Mouse (Mus musculus) megakaryocyte, embryonic 14.5 days (primary cell): ENCODE data around the gene Lmntd2. TPM values are rescaled to one million over a fixed set of nuclear protein-coding genes. Genes with fewer than 3 reads are reported as not detected.

Experiments used
- H3K27me3 ChIP-seq: replicated peaks from 2 replicates; pipeline ENCODE3; 2012; ENCODE audit warnings: inconsistent platforms
- H3K36me3 ChIP-seq: replicated peaks from 2 replicates; pipeline ENCODE3; 2012; ENCODE audit warnings: low read length, inconsistent platforms, mixed read lengths
- H3K4me1 ChIP-seq: 2 replicates; pipeline ENCODE4 v1.6.1; 2012; ENCODE audit warnings: inconsistent platforms
- H3K4me3 ChIP-seq: replicated peaks from 2 replicates; pipeline ENCODE3; 2012; ENCODE audit warnings: moderate library complexity, mild to moderate bottlenecking, inconsistent platforms
- H3K9me3 ChIP-seq: 2 replicates; pipeline ENCODE4 v1.6.1; 2012; ENCODE audit warnings: inconsistent platforms
- FLI1 ChIP-seq: IDR thresholded peaks from 2 replicates; pipeline ENCODE4 v1.6.1; 2012; ENCODE audit warnings: low read length, inconsistent platforms, mixed read lengths
- GATA1 ChIP-seq: IDR thresholded peaks from 3 replicates; pipeline ENCODE4 v1.6.1; 2012; ENCODE audit warnings: mixed read lengths, low read length, inconsistent platforms, borderline replicate concordance
- polyA plus RNA-seq: library from polyadenylated mRNA; stranded (reverse); fragments of >175 nt; gene quantifications from 2 replicates; pipeline ENCODE4 v1.2.3, GENCODE M21; 2012; ENCODE audit warnings: low replicate concordance; ENCODE audit not compliant: insufficient read depth

The Lmntd2 gene
- polyA plus RNA-seq, 1 experiment, result 0.57 TPM

DNA sequence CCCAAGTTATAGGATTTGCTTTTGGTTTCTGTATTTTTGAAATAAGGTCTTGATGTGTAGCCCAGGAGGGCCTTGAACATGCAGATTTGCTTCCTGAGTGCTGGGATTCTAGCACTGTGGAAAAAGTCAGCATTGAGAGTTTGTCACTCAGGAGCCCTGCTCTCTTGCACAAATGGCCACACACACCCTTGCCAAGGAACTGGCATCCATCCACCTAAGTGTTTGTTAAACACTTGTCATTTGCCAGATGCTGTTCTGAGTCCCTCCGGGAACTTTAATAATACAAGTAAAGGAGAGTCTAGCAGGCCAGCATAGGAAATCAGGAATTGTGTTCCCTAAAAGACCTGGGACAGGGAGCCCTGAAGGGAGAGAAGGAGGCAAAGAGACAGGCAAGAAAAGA lies 44.6 kb downstream of the Lmntd2 start:
- Histone ChIP-seq H3K4me1 (peaks cover 73% of the 10 kb centered on the region), H3K27me3 (no peaks in the 10 kb centered on the region), H3K36me3 (peaks cover 29% of the 10 kb centered on the region), H3K4me3 (peak overlapping the region; percentile 38), H3K9me3 (no peaks in the 10 kb centered on the region)
- no peak for TF ChIP-seq GATA1
- no peak for TF ChIP-seq FLI1

DNA sequence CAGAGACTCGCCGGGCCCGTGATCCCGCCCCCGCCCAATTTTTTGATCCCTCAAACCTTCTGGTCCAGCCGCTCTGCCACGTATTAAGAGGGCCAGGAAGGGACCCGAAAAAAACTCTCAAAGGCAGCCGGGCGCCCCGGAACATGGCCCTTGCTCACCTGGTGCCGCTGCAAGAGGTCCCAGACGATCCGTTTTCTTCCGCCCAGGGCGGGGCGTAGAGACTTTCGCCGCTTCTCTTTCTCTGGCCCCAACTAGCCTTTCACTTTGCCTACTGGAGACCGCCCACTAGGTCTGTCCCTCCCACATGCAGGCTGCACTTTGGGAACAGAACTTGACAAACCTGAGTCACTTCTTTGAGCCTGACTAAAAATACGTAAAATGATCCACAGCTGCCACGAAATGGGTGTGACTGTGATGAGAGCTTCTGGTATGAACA lies 45.3 kb downstream of the Lmntd2 start:
- Histone ChIP-seq H3K9me3 (no peaks in the 10 kb centered on the region), H3K36me3 (peaks cover 36% of the 10 kb centered on the region), H3K4me1 (peaks cover 76% of the 10 kb centered on the region), H3K27me3 (no peaks in the 10 kb centered on the region), H3K4me3 (peak overlapping the region; percentile 94)
- no peak for TF ChIP-seq FLI1
- TF ChIP-seq GATA1, result no peak

DNA sequence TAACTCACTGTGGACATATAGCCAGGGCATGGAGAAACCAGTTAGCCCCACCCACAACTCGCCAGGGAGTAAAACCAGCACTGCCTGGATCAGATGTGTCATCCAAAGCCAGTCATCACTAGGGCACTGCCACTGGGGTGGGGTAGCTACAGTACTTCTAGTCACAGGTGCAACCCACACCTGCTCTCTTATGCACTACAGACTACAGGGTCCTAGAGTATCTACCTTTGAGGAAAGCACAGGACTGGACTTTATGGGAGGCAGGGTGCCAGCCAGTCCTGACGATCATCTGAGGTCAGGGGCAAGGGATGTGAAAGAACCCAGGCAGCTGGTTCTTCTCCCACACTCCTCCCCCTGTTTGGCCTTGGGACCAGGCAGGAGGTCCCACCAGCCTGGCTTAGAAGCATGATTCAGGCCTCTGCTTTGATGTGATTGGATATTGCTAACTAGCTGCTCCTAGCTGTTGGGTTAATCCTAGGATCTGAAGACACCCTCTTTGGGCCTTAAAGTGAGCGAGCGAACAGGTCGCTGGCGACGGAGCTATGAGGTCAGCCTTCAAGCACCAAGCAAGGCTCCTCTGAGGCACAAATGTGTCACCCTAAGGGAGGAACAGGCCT lies 45.9 kb downstream of the Lmntd2 start:
- Histone ChIP-seq H3K4me3 (peak overlapping the region; percentile 94), H3K9me3 (no peaks in the 10 kb centered on the region), H3K4me1 (peaks cover 71% of the 10 kb centered on the region), H3K27me3 (no peaks in the 10 kb centered on the region), H3K36me3 (peaks cover 42% of the 10 kb centered on the region)
- TF ChIP-seq GATA1 (no peak), FLI1 (no peak)

DNA sequence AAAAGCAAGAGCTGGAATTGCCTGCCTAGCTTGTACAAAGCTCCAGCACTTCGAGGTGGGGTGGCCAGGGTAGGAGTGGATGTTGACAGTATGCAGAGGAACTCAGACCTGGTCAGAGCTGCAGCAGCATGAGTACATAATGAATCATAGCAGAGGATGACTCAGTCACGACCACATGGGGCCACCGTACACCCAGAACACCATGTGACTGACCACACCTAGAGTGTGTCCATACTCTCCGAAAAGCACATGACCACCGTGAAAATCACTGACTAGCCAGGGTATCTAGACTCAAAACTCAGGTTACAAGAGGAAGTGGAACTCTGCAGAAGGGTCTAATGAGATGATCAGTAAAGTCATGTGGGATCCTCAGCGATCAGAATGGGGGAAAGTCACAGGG lies 49.0 kb downstream of the Lmntd2 start:
- no peaks in the 10 kb centered on the region for H3K9me3 ChIP-seq
- H3K4me3 ChIP-seq, result peak overlapping the region; percentile 44
- no peaks in the 10 kb centered on the region for H3K27me3 ChIP-seq
- peaks cover 72% of the 10 kb centered on the region for H3K36me3 ChIP-seq
- TF ChIP-seq FLI1 (no peak), GATA1 (no peak)
- H3K4me1 ChIP-seq, result peaks cover 58% of the 10 kb centered on the region

DNA sequence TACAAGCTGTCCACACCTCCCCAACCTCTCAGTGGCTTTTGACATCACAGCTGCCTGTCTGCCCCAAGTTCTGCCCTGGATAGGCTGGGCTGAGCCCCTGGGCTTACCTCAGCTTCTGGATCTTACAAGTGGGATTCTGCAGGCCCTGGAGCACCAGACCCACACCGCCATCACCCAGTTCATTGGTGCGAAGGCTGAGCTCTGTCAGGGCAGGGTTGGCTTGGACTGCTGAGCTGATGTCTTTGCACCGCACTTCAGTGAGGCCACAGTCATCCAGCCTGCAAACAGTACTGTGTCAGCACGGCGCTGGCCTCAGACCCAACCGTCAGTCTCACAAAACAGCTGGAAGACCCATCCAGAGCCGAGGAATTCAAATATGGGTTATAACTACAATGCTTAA lies 49.5 kb downstream of the Lmntd2 start:
- Histone ChIP-seq H3K36me3 (peaks cover 77% of the 10 kb centered on the region), H3K9me3 (no peaks in the 10 kb centered on the region), H3K27me3 (no peaks in the 10 kb centered on the region), H3K4me3 (no peak overlapping the region), H3K4me1 (peaks cover 53% of the 10 kb centered on the region)
- TF ChIP-seq FLI1 (no peak), GATA1 (no peak)

Other genes starting within 250 kb of the Lmntd2 start
- gene Ifitm1, start 246.9 kb downstream of the Lmntd2 start, polyA plus RNA-seq, result 27.5 and 76.2 TPM in 2 replicates
- 28.6 and 151 TPM in 2 replicates for gene Ifitm3, start 203.3 kb downstream of the Lmntd2 start, polyA plus RNA-seq
- gene Ifitm6, start 196.2 kb downstream of the Lmntd2 start, polyA plus RNA-seq, result 0.91 TPM in 1 of 2 replicates, not detected in the other
- not detected in 2 replicates for gene Gm17387, start 184.9 kb downstream of the Lmntd2 start, polyA plus RNA-seq
- gene B4galnt4, start 153.0 kb downstream of the Lmntd2 start, polyA plus RNA-seq, result 11.5 and 17.3 TPM in 2 replicates
- gene Pkp3, start 135.9 kb downstream of the Lmntd2 start, polyA plus RNA-seq, result 2.5 and 3.0 TPM in 2 replicates
- gene Sigirr, start 113.5 kb downstream of the Lmntd2 start, polyA plus RNA-seq, result 41.8 and 92.9 TPM in 2 replicates
- not detected in 2 replicates for gene Ano9, start 96.3 kb downstream of the Lmntd2 start, polyA plus RNA-seq
- 32.9 and 81.5 TPM in 2 replicates for gene Ptdss2, start 91.7 kb downstream of the Lmntd2 start, polyA plus RNA-seq
- 26.5 and 43.0 TPM in 2 replicates for gene Rnh1, start 41.2 kb downstream of the Lmntd2 start, polyA plus RNA-seq
- 51.3 and 84.0 TPM in 2 replicates for gene Hras, start 20.1 kb downstream of the Lmntd2 start, polyA plus RNA-seq
- 12.2 and 18.5 TPM in 2 replicates for gene Lrrc56, start 19.9 kb downstream of the Lmntd2 start, polyA plus RNA-seq
- 3.6 and 11.1 TPM in 2 replicates for gene Rassf7, start 1.8 kb upstream of the Lmntd2 start, polyA plus RNA-seq
- gene Phrf1, start 14.7 kb upstream of the Lmntd2 start, polyA plus RNA-seq, result 82.9 and 114 TPM in 2 replicates
- gene Irf7, start 52.4 kb upstream of the Lmntd2 start, polyA plus RNA-seq, result 154 and 188 TPM in 2 replicates
- not detected in 2 replicates for gene Cdhr5, start 62.7 kb upstream of the Lmntd2 start, polyA plus RNA-seq
- gene Sct, start 65.1 kb upstream of the Lmntd2 start, polyA plus RNA-seq, result not detected in 2 replicates
- 0.04 TPM in 1 of 2 replicates, not detected in the other for gene Drd4, start 77.9 kb upstream of the Lmntd2 start, polyA plus RNA-seq
- 52.9 and 121 TPM in 2 replicates for gene Deaf1, start 113.6 kb upstream of the Lmntd2 start, polyA plus RNA-seq
- 12.3 and 27.1 TPM in 2 replicates for gene Tmem80, start 113.7 kb upstream of the Lmntd2 start, polyA plus RNA-seq
- gene Eps8l2, start 124.8 kb upstream of the Lmntd2 start, polyA plus RNA-seq, result 0.10 TPM in 1 of 2 replicates, not detected in the other
- 173 and 451 TPM in 2 replicates for gene Taldo1, start 178.1 kb upstream of the Lmntd2 start, polyA plus RNA-seq
- 11.1 TPM in 1 of 2 replicates, not detected in the other for gene Gatd1, start 200.1 kb upstream of the Lmntd2 start, polyA plus RNA-seq
- gene Cend1, start 215.4 kb upstream of the Lmntd2 start, polyA plus RNA-seq, result not detected in 2 replicates
- 22.2 and 47.0 TPM in 2 replicates for gene Slc25a22, start 223.8 kb upstream of the Lmntd2 start, polyA plus RNA-seq
- gene Pidd1, start 229.9 kb upstream of the Lmntd2 start, polyA plus RNA-seq, result 13.0 and 25.6 TPM in 2 replicates
- 6,138 and 9,533 TPM in 2 replicates for gene Rplp2, start 233.3 kb upstream of the Lmntd2 start, polyA plus RNA-seq
- 230 and 314 TPM in 2 replicates for gene Pnpla2, start 241.1 kb upstream of the Lmntd2 start, polyA plus RNA-seq
- 19.4 and 29.4 TPM in 2 replicates for gene Cracr2b, start 247.0 kb upstream of the Lmntd2 start, polyA plus RNA-seq